Mouse (Mus musculus) kidney, embryonic 14.5 days (tissue): Measurements from ENCODE around the gene 4930404N11Rik. TPM values are rescaled to one million over a fixed set of nuclear protein-coding genes. Genes with fewer than 3 reads are reported as not detected.

Experiments used
- ATAC-seq: fragments of 200-750 bp; cut with Nextera tagmentation; 2 replicates; pipeline ENCODE4 v1.8.0; 2017; ENCODE audit warnings: moderate number of reproducible peaks, mild to moderate bottlenecking, moderate TSS enrichment, moderate library complexity; ENCODE audit not compliant: low FRiP score, low TSS enrichment
- H3K27ac ChIP-seq: fragments of 300-500 bp; sonication (generic); 2 replicates; pipeline ENCODE4 v1.5.1; 2014; ENCODE audit warnings: low read depth, mild to moderate bottlenecking, low read length, moderate library complexity, mixed read lengths
- H3K27me3 ChIP-seq: fragments of 300-500 bp; sonication (generic); 2 replicates; pipeline ENCODE4 v1.6.1; 2014; ENCODE audit warnings: mild to moderate bottlenecking, low read length; ENCODE audit not compliant: control insufficient read depth, insufficient read depth
- H3K36me3 ChIP-seq: fragments of 300-500 bp; sonication (generic); 2 replicates; pipeline ENCODE4 v1.6.1; 2014; ENCODE audit warnings: low read length, mixed read lengths; ENCODE audit not compliant: control insufficient read depth, insufficient read depth
- H3K4me1 ChIP-seq: fragments of 300-500 bp; sonication (generic); 2 replicates; pipeline ENCODE4 v1.6.1; 2014; ENCODE audit warnings: low read length, mixed read lengths; ENCODE audit not compliant: control insufficient read depth, insufficient read depth
- H3K4me2 ChIP-seq: fragments of 300-500 bp; sonication (generic); replicated peaks from 2 replicates; pipeline ENCODE4 v1.6.1; 2014; ENCODE audit warnings: low read depth, mild to moderate bottlenecking, low read length
- H3K4me3 ChIP-seq: fragments of 300-500 bp; sonication (generic); 2 replicates; pipeline ENCODE4 v1.5.1; 2014; ENCODE audit warnings: mild to moderate bottlenecking, low read length
- H3K9ac ChIP-seq: fragments of 300-500 bp; sonication (generic); 2 replicates; pipeline ENCODE4 v1.6.1; 2014; ENCODE audit warnings: low read depth, mild to moderate bottlenecking, low read length, moderate library complexity
- H3K9me3 ChIP-seq: fragments of 300-500 bp; sonication (generic); 2 replicates; pipeline ENCODE4 v1.6.1; 2016; ENCODE audit warnings: low read length; ENCODE audit not compliant: control insufficient read depth
- WGBS: fragments of 180-500 bp; shearing (Covaris S2); extraction: QIAGEN DNeasy Blood & Tissue Kit; methylation state at CpG from one replicate; pipeline ENCODE4 v1.1.7; 2014; 5-methylcytosine and 5-hydroxymethylcytosine counted together
- polyA plus RNA-seq: library from polyadenylated mRNA; unstranded; fragments of >200 nt; fragmentation: Nextera tagmentation; extraction: Ambion mirVana; gene quantifications from 2 replicates; pipeline ENCODE4 v1.2.1, GENCODE M21; 2014

4930404N11Rik gene
- polyA plus RNA-seq, 1 experiment from 2014 or later: 0.30 TPM

DNA sequence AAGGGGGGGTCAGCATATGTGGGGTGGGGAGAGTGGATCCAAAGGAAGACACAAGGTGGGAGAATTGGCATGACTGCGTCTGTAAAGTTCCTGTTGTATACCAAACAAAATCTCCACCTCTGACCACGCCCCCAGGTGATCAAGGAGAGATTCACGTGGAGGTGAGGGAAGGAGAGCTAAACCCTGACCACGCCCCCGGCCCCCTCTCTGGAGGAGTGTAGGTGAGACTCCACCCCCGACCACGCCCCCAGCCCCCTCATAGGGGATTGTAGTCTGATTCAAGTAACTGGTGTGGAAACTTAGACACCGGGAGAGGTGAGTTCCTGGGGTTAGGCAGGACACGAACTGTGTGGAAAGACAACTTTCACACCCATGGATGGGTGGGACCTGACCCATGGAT is 38.5 kb upstream of the 4930404N11Rik start:
- Histone ChIP-seq H3K4me2 (no peak overlapping the region), H3K9me3 (no peaks in the 10 kb centered on the region), H3K27me3 (0 out of 2 replicates have a peak, but pooled peaks cover 5% of the 10 kb centered on the region), H3K4me3 (no peak overlapping the region), H3K9ac (no peak overlapping the region), H3K36me3 (peaks cover 48% of the 10 kb centered on the region), H3K27ac (no peak overlapping the region), H3K4me1 (peaks cover 58% of the 10 kb centered on the region)
- WGBS: 28% methylated on average over 9 of the region's 9 CpGs
- ATAC-seq: no peak

DNA sequence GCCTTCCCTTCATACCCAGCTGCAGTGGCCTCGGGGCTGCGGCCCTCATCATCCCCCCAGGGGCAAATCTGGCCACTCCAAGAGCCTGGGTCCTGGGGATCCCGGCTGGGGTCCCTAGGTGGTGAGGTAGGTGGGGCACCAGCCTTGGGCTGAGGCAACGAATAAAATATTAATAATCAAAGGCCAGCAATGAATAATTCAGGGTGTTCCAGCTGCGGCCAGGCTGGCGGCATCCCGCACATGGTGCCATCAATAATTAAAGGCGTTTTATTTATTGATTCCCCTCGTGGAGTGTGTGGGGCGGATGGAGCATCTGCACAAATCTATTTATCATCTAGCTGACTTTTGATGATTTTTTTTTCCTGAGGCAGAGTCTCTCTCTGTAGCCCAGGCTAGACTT is 37.9 kb upstream of the 4930404N11Rik start:
- H3K9me3 ChIP-seq: no peaks in the 10 kb centered on the region
- no peak overlapping the region for H3K4me2 ChIP-seq
- no peak overlapping the region for H3K4me3 ChIP-seq
- H3K4me1 ChIP-seq: peaks cover 52% of the 10 kb centered on the region
- H3K27ac ChIP-seq: peak overlapping the region; percentile 94
- H3K36me3 ChIP-seq: peaks cover 50% of the 10 kb centered on the region
- no peak for ATAC-seq
- H3K27me3 ChIP-seq: 0 out of 2 replicates have a peak, but pooled peaks cover 5% of the 10 kb centered on the region
- WGBS: 66% methylated on average over 10 of the region's 10 CpGs
- peak overlapping the region; percentile 29; the same call in 1 of the 2 replicates for H3K9ac ChIP-seq

DNA sequence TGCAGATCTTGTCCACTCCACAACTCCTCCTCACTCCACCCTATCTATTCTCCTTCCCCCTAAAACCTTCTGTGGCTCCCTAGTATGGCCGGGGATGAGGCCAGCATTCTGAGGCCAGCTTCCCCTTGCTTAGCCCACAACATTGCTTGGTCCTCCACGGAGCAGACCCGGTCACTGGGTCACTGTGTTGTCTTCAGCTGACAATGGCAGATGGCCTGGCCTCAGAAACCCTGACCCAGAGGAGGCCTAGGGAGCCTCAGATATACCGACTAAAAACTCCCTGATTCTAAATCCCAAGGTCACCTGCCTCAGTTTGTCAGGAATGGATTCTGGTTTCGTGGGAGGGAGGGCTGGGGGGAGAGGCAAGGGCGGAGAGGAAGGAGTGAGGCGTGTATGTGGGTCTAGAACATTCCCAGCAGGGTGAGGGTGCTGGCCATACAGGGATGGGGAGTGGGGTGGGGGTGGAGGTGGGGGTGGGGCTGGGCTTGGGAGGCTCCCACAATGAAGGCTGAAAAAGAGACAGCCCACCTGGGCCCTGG is 36.7 kb upstream of the 4930404N11Rik start:
- ATAC-seq: peak; percentile 4; the same call in 1 of the 2 replicates
- H3K4me3 ChIP-seq: no peak overlapping the region
- peak overlapping the region; percentile 29; the same call in 1 of the 2 replicates for H3K9ac ChIP-seq
- H3K4me2 ChIP-seq: peak overlapping the region; percentile 37
- WGBS: 16% methylated on average over 7 of the region's 7 CpGs
- no peaks in the 10 kb centered on the region for H3K9me3 ChIP-seq
- peak overlapping the region; percentile 94 for H3K27ac ChIP-seq
- peaks cover 40% of the 10 kb centered on the region for H3K4me1 ChIP-seq
- H3K36me3 ChIP-seq: peaks cover 57% of the 10 kb centered on the region
- 0 out of 2 replicates have a peak, but pooled peaks cover 5% of the 10 kb centered on the region for H3K27me3 ChIP-seq

GRCm38 (mm10) chr10:81401521-81402226 is 36.1 kb upstream of the 4930404N11Rik start:
- H3K4me3 ChIP-seq: peak overlapping the region; percentile 14; the same call in 1 of the 2 replicates
- H3K9me3 ChIP-seq: no peaks in the 10 kb centered on the region
- H3K4me2 ChIP-seq: peak overlapping the region; percentile 37
- H3K27me3 ChIP-seq: 0 out of 2 replicates have a peak, but pooled peaks cover 5% of the 10 kb centered on the region
- WGBS: 4% methylated on average over 18 of the region's 18 CpGs
- peak overlapping the region; percentile 94 for H3K27ac ChIP-seq
- peaks cover 56% of the 10 kb centered on the region for H3K36me3 ChIP-seq
- peaks cover 34% of the 10 kb centered on the region for H3K4me1 ChIP-seq
- ATAC-seq: peak; percentile 85
- H3K9ac ChIP-seq: peak overlapping the region; percentile 29

- H3K27ac ChIP-seq: peak overlapping the region; percentile 94
- 0 out of 2 replicates have a peak, but pooled peaks have one; percentile 0 for ATAC-seq
- WGBS: 27% methylated on average over 10 of the region's 10 CpGs
- peaks cover 33% of the 10 kb centered on the region for H3K4me1 ChIP-seq
- 0 out of 2 replicates have a peak, but pooled peaks cover 5% of the 10 kb centered on the region for H3K27me3 ChIP-seq
- 0 out of 2 replicates have a peak overlapping the region, but pooled peaks have one; percentile 29 for H3K9ac ChIP-seq
- H3K4me3 ChIP-seq: no peak overlapping the region
- peaks cover 54% of the 10 kb centered on the region for H3K36me3 ChIP-seq
- H3K4me2 ChIP-seq: no peak overlapping the region
- H3K9me3 ChIP-seq: no peaks in the 10 kb centered on the region
These were observed 35.5 kb upstream of the 4930404N11Rik start for GRCm38 (mm10) chr10:81401205-81401520.

DNA sequence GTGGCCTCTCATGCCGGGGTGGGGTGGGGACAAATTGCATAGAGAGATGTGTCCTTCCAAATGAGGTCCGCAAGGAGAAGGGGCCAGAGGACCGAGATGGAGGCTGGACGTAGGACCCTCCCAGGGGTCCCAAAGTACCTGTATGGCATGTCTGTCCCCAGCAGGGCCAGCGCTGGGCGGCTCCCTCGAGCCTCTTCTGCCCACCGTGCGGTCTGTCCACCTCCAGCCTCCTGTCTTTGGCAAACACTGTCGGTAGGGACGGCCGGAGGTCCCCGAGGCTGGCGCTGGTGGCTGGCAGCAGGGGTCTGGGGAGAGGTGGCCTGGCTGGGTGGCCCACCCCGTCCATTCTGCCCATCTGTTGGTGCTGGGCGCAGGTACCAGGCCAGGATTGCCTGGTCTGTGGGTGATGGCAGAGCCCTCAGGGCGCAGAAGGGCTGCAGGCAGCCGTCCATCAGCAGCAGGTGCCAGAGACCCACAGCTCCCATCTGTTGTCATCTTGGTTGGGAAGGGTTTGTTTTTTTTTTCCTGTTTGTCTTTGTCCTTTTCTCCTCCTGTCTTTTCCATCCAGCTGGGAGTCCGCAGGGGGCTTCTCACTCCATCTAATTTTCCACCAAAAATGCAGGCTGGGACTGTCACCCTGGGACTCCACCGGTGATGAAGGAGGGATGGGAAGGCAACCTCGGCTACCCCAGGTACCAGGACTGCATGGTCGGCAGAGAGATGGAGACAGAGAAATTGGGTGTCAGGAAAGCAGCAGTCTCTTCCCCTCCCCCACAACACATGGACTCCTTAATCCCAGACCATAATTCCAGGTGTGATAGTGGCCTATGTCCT is 35.0 kb upstream of the 4930404N11Rik start:
- no peaks in the 10 kb centered on the region for H3K9me3 ChIP-seq
- no peak overlapping the region for H3K4me2 ChIP-seq
- peak overlapping the region; percentile 40; the same call in 1 of the 2 replicates for H3K9ac ChIP-seq
- no peak for ATAC-seq
- WGBS: 57% methylated on average over 22 of the region's 22 CpGs
- no peak overlapping the region for H3K4me3 ChIP-seq
- H3K36me3 ChIP-seq: peaks cover 49% of the 10 kb centered on the region
- H3K4me1 ChIP-seq: peaks cover 33% of the 10 kb centered on the region
- no peak overlapping the region; the same call in 1 of the 2 replicates for H3K27ac ChIP-seq
- H3K27me3 ChIP-seq: 0 out of 2 replicates have a peak, but pooled peaks cover 5% of the 10 kb centered on the region

DNA sequence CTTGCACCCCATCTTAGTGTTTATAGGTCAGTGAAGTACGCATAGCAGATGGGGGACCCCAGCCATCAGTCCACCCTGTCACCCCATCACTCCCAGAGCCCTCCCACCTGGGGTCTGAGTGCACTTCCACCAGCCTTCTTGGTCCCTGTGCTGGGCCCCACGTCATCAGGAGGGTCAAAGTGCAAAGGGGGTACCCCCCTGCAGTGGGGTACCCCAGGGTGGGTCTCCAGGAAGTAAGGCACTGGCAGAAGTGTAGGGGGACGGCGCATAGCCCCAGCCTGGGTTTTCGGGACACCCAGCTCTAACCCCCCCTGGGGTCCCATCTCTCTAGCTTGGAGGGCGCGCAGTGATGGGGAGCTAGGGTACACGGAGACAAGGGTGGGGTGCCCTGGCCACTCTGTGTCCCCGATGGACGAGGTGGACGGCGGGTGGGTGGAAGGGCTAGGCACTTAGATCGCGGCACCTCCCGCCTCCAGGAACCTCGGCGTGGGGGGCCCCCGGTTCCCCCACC is 34.2 kb upstream of the 4930404N11Rik start:
- Histone ChIP-seq H3K4me2 (no peak overlapping the region), H3K9ac (no peak overlapping the region), H3K27me3 (0 out of 2 replicates have a peak, but pooled peaks cover 5% of the 10 kb centered on the region), H3K36me3 (peaks cover 47% of the 10 kb centered on the region), H3K4me3 (no peak overlapping the region), H3K9me3 (no peaks in the 10 kb centered on the region), H3K27ac (no peak overlapping the region), H3K4me1 (peaks cover 33% of the 10 kb centered on the region)
- WGBS: 85% methylated on average over 18 of the region's 18 CpGs
- no peak for ATAC-seq

- Histone ChIP-seq H3K4me1 (peaks cover 33% of the 10 kb centered on the region), H3K9ac (no peak overlapping the region), H3K27ac (no peak overlapping the region), H3K9me3 (no peaks in the 10 kb centered on the region), H3K27me3 (0 out of 2 replicates have a peak, but pooled peaks cover 5% of the 10 kb centered on the region), H3K4me3 (no peak overlapping the region), H3K4me2 (no peak overlapping the region), H3K36me3 (peaks cover 47% of the 10 kb centered on the region)
- no peak for ATAC-seq
- WGBS: 77% methylated on average over 5 of the region's 5 CpGs
These were observed 33.7 kb upstream of the 4930404N11Rik start for GRCm38 (mm10) chr10:81399296-81399695.
